Comparison of ENCODE assay signal across 11 mouse cellular contexts in the genomic region with DNA sequence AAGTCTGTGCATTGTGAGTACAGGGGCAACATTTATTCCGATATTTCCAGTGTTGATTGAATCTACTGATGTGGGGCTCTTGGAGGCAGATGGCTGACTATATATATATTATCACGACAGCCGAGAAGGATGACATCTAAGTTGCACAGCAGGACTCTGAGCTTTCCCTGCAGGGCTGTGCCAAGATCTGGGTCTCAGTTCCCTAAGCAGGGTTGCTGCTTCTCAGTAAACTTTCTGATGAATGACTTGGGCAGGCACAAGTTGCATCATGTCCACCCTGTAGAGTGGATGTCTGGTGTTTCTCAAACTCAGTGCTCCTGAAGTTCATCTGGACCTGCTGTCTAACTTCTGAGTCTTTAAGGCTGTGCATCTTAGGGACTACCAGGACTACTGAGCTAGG. TPM values are rescaled to one million over a fixed set of nuclear protein-coding genes. Genes with fewer than 3 reads are reported as not detected.
"Had no signal": no experiment of that assay in that cellular context is flagged by ENCODE, and none has a peak within 500 bp of the region (broad histone marks: within the 10 kb centered on the region; RNA-seq: fewer than 3 reads in every experiment).

No protein-coding gene starts in this region.

- DNase-seq: kidney, postnatal 10 days; layer of hippocampus, postnatal 36 days; liver; lung, adult 2 months; lung, postnatal 10 days; midbrain, embryonic 14.5 days; retina, postnatal 1 day; right cerebral cortex, postnatal 4 days; thymus, adult 18-20 months; thymus, postnatal 14 days had no signal

RNA-seq across cellular contexts. Expression of a gene that starts 15.7 kb away (rescaled TPM):
- total RNA-seq: layer of hippocampus, postnatal 36 days; left cerebral cortex, postnatal 36 days had no signal
